Mouse (Mus musculus): ENCODE results near the gene Pla2g1b.

The Pla2g1b gene

DNA sequence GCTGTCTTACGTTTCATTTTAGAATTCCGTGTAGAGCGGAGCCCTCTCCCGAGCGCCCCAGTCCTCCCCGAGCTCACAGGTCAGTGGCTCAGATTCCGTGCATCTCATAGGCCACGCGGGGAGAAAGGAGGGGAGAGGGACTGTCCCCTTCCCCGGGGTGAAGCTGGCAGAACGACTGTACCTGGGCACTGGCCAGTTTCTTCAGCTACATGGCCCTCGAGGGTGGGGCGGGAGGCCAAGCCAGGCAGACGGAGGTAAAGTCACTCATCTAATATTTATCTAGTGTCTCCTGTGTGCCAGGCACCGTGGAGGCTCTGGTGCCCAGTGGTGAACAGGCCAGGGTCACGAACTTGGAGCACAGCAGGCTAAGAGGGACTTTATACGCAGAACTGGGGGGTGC, 19.0 kb upstream of the Pla2g1b start:
- peak; percentile 39 for DNase-seq

DNA sequence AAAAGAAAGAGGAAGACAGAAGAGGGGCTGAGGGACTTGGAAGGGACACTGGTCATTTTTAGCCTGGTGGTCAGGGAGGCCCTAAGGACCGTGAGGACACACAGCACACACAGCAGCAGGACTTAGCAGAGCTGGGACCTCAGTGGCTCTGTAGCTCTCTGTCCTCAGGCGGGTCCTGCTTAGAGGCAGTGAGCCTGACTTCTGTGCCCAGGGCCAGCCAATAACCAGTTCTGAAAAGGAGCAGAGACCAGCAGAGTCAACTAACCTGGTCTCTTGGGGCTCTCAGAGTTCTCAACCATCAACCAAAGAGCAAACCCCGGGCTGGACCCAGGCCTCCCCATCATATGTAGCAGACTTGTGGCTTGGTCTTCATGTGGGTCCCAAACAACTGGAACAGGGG, 16.8 kb upstream of the Pla2g1b start:
- DNase-seq: no peak

DNA sequence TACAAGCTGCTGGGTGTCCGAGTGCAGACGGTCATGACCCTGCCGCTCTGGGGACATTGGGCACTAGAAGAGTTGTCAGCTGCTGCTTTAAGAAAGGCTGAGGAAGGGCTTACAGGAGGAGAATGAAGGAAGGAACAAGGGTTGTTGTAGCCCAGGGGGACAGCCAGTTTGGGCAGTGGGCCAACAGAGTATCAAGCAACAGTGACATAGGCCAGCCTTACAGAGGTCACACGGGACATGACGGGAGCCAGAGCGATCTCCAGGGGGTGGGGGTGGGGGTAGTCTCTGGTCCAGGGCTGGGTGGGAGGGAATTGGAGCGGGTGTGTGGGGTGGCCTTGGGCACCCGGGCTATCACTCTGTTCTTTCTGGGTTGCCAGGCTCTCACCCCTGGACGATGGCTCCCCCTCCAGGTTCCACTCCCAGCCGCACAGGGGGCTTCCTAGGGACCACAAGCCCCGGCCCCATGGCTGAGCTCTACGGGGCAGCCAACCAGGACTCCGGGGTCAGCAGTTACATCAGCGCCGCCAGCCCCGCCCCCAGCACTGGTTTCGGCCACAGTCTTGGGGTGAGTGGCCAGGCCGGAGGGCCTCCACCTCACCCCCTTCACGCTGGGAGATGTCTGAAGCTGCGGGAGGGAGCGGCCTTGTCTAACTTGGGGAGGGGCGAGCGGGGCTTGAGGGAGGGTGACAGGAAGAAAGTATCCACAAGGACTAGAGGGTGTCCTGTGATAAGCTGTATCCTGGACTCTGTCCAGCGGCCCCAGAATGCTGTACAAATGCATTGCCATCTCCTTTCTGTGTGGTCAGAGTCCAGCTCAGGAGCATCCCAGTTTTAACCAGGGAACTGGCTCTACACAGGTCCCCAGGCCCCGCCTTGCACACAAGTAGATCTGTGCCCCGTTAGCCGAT, 15.4 kb upstream of the Pla2g1b start:
- DNase-seq: no peak

DNA sequence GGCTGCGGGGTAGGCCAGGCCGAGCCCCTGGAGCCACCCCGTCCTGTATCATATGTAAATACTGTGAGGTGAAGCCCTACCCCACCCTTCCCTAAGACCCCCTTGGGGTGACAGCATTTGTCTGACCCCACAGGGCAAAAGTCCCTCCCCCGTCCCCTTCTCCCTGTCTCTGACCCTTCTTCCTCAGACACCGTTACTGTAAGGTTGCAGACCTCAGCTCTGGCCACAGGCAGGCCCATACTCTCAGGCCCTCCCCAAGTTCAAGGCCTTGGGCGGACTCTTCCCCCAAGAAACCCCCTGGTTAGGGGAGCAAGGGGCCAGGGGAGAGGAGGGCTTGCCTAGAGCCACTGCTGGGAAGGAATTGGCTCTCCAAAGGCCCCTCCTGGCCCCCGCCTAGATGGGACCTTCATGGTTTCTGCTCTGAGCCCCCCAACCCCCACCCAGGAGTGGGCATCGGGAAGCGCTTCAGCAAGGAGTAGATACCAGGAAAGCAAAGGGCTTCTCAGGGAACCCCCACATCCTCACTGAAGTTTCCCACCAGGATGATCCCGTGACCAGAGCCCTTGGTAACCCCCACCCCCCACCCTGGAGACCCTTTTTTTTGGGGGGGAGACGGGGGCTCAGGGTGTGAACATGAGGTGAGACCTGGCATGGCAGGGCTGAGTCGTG, 11.5 kb upstream of the Pla2g1b start:
- no peak for DNase-seq

DNA sequence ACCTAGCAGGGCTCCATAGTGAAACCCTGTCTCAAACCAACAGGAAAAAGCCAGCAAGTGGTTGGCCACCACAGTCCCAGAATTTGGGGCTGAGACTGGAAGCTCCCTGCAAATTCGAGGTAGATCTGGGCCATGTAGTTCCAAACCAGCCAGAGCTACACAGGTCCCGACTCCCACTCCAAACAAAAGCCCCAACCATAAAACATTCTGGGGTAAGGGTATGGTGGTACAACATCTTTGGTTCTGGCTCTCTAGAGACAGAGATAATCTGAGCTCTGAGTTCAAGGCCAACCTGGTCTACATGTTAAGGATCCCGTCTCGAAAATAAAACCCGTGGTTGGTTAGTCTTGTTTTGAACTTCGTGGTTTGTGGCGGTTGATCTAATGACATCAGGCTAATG, 10.2 kb upstream of the Pla2g1b start:
- no peak for DNase-seq

DNA sequence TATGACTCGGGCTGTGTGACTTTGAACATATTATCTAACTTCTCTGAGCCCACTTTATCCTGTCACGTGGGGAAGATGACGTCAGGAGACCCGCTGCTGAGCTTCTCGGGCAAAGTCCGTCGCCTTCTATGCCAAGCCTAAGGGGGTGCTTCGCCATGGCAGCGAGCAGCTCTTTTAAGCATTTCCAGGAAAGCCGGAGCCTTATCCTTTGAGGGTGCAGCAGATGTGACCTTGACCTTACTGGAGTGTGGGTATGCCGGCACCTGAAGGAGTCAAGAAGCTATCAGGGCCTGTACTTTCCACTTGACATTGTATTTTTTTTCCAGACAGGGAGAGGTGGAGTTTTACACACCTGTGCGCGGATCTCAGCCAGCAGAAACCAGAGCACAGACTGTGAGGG, 7.1 kb upstream of the Pla2g1b start:
- no peak for DNase-seq

DNA sequence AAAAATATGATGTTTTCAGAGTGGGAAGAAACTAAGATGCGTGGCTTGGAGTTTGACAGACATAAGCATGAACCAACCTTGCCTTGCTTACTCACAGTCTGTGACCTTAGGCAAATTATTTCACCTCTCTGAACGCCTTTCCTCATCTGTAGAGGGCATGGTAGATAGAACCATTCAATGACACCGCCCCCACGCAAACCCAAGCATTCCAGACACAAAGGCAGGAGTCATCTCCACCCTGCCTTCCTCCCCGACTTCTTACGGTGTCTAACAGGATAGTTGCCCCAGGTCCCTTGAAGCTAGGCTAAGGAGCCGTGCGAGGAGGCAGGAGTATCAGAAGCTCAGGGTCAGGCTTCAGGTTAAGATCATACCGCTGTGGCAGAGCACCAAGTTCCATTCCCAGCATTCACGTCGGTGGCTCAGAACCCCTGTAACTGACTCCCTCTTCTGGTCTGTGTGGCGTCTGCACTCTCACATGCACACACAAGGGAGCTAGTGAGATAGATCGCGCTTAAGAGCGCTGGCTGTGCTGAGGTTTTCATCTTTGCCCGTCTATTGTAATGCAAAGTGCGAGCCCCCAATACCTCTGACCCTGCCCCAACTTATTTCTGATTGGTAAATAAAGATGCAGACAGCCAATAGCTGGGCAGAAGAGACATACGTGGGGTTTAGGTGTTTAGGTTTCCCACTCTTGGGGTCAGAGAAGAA, 1.5 kb upstream of the Pla2g1b start:
- DNase-seq: no peak

DNA sequence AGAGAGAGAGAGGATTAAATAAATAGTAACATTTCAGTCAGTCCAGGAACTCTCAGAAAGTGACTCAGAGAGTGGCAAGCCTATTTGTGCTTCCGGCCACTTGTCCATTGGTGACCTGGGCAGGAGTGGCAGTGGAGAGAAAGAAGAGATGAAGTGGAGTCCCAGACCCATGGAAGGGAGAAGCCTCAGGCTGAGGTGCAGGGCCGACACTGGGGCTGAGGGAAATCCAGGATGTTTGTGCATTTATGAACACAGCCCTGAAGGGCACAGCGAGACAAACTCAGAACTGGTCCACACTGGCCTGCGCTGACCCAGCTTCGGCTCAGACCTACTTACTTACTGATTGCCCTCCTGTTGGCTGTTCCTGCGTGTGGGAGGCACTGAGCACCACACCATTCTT, 3.7 kb downstream of the Pla2g1b start:
- DNase-seq: peak; percentile 49

DNA sequence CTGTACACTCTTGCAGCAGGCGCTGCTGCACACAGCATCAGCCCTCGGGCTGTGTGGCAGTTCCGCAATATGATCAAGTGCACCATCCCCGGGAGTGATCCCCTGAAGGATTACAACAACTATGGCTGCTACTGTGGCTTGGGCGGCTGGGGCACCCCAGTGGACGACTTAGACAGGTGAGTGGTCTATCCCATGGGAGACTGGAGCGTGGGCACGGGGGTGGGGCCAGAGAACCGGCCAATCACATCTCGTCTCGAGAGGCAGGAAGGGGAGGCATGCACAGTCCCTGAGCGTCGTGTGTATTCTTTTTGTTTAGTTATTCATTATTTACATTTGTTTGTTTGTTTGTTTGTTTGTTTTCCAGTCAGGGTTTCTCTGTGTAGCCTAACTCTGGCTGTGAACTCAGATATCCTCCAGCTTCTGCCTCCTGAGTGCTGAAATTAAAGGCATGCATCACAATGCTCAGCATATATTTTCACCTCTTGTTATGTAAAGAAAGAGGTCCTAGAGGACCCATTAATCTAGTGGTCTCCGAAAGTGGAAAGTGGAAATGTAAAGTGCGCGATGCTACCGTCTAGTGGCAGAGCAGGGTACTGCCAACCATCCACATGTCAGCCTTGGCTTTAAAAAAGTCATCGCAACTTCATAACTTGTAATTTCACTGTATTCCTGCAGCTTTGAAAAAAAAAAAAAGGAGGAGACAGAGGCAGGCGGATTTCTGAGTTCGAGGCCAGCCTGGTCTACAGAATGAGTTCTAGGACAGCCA, 4.9 kb downstream of the Pla2g1b start:
- peak; percentile 68 for DNase-seq

DNA sequence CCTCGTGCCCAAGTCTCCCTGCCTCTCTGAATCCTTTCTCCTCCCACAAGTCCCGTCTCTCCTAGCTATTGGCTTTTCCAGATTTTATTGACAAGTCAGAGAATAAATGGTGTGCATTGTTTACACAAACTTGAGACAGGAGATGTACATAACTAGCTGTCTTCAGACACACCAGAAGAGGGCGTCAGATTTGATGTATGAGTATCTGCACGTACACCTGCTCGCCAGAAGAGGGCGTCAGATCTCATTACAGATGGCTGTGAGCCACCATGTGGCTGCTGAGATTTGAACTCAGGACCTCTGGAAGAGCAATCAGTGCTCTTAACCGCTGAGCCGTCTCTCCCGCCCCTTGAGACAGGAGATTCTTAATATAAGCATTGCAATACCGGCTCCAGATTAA, 7.1 kb downstream of the Pla2g1b start:
- DNase-seq: no peak

DNA sequence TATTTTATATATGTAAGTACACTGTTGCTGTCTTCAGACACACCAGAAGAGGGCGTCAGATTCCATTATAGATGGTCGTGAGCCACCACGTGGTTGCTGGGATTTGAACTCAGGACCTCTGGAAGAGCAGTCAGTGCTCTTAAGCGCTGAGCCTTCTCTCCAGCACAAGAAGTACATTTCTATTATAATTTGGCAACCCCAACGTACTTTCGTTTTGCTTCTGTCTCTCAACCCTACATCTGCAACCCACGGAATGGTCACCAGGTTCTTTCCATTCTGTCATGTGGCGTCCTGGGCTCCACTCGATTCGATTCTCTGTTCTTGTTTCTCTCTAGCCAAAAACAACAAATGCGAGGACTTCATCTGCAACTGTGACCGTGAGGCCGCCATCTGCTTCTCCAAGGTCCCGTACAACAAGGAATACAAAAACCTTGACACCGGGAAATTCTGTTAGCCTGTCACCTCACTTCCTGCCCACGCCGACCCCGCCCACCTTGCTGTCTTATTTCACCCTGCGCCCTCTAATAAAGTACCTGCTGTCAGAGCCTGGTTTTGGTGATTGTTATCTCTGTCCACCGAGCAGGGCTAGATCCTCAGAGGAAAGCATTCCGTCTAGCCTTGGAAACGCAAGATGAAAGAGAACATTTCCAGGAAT, 8.2 kb downstream of the Pla2g1b start:
- DNase-seq: no peak

DNA sequence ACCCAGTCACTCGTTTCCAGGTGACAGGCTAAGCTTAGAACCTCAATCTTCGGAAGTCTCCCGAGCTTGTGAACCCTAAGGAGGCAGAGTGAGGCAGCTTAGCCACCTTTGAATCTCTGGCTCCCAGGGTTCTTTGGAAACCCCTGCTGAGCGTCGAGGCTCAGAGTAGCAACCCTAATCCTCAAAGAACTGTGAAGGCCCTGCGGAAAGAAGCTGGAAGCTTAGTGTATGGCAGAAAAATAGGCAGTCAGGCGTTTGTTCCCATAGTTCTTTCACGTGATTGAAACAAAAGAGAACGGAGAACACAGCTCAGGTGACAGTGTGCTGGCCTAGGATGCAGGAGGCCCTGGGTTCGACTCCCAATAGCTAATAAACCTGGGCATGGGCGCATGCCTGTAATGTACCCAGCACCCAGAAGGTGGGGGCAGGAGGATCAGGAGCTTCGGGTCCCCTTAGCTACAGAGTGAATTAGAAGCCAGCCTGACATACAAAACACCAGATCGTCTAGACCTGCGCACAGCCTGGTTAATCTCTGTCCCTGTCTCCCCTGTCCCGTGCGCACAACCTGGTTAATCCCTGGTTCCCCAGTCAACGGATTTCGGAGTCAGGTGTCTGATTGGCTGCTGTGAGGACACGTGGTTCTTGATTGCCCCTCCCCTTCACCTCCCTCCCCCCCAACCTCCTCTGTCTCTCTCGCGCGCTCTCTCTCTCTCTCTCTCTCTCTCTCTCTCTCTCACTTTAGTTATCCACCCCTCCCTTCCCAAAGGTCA, 9.5 kb downstream of the Pla2g1b start:
- peak; percentile 26 for DNase-seq

DNA sequence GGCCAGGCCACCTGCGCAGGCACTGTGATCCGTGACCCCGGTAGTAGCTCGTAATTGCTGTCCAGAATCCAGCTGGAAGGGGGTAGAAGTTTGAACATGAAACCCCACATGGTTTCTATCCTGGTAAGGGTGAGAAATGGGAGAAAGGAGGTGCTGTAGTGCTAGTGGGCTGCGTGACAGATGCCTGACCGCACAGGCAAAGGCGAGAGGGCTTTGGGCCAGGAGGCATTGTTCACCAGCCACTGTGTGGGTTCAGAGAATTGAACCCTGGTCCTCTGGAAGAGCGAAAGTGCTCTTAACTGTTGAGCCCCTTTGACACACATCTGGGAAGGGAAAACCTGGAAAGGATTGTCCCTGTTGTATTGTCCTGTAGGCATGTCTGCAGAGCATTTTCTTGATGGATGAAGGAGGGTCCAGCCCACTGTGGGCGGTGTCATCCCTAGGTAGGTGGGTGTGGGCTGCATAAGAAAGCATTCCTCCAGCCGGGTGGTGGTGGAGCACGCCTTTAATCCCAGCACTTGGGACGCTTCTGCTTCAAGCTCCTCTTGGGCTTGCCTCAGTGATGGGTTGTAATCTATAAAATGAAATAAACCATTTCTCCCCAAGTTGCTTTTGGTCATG, 10.2 kb downstream of the Pla2g1b start:
- DNase-seq: no peak

DNA sequence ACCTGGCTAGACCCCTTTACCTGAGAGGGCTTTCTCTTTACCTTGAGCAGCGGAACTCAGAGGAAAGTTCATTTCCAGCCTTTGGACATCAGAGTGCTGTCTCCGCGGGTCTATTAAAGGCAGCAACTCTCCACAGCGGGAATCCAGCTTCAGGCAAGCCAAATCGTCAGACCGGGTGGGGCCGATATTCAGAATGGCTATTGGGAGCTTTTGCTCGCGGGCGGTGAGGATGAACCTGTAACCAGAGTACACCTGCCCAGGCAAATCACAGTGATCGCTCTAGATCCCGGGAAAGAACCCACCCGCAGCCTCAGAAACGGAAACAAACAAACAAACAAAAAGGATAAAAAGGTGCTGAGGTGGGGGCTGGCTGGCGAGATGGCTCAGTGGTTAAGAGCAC, 13.5 kb downstream of the Pla2g1b start:
- DNase-seq: no peak

DNA sequence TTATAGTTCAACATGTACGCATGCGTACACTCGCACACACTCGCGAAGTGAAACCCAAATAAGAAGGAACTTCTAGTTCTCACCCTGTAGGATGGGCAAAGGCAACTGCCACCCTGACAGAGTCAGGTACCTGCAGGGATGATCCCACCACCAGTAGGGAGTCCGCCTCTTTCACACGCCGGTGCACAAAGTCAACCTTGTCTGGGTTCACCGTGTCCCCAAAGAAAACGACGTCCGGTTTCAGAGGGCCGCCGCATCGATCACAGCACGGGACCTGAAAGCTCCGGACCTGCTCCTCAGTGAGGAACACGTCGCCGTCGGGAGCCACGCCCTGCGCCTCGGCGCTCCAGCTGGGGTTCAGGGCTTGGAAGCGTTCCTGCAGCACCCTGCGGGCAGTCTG, 14.0 kb downstream of the Pla2g1b start:
- peak; percentile 35 for DNase-seq

DNA sequence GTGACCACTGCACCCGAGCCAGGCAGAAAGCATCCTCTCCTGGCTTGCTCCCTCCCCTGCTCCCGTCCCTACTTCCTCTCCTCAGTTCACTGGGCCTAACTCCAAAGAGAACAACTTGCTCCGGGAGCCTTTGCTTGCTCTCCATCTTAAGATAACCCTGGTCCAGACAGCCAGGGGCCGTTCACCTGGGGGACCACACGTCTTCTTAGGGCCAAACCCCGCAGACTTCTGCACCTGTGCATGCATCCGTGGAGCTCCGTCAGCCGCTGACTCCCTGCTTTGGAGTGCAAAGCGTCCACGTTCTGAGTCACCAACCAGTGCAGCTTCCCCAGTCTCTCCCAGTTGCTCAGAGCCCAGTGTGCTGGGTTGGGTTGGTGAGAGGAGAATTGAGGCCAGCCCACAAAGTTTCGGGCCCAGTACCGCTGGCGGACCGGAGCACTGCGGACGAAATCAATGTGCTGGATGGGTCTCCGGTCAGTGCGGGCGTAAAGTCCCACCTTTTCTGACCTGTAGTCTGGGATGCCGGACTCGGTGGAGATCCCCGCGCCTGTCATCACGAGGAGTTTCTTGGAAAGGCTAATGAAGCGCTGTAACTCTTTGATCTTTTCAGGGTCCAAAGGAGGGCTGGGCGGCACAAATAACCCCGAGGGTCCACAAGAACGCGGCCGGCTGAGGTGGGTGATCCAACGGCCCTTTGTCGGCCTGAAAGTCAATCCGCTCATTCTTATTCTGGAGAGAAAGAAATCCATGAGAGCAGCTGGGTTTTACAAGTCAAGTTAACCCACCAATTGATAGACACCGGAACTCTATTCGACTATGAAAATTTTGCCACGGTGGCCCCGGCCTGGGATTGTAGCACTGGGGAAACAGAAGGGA, 16.6 kb downstream of the Pla2g1b start:
- DNase-seq: no peak

DNA sequence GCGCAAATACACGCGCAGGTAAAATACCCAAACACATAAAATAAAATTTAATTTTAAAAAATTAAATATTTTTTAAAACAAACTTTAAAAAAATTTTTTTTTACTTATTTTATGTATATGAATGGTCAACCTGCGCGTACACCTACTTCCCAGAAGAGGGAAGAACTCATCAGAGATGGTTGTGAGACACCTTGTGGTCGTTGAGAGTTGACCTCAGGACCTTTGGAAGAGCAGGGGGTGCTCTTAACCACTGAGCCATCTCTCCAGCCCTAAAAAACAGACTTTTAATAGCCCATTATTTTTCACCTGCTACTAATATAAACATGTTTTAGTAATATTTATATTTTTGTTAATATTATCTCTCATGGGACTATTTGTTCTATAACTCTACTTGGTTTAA, 17.3 kb downstream of the Pla2g1b start:
- no peak for DNase-seq

DNA sequence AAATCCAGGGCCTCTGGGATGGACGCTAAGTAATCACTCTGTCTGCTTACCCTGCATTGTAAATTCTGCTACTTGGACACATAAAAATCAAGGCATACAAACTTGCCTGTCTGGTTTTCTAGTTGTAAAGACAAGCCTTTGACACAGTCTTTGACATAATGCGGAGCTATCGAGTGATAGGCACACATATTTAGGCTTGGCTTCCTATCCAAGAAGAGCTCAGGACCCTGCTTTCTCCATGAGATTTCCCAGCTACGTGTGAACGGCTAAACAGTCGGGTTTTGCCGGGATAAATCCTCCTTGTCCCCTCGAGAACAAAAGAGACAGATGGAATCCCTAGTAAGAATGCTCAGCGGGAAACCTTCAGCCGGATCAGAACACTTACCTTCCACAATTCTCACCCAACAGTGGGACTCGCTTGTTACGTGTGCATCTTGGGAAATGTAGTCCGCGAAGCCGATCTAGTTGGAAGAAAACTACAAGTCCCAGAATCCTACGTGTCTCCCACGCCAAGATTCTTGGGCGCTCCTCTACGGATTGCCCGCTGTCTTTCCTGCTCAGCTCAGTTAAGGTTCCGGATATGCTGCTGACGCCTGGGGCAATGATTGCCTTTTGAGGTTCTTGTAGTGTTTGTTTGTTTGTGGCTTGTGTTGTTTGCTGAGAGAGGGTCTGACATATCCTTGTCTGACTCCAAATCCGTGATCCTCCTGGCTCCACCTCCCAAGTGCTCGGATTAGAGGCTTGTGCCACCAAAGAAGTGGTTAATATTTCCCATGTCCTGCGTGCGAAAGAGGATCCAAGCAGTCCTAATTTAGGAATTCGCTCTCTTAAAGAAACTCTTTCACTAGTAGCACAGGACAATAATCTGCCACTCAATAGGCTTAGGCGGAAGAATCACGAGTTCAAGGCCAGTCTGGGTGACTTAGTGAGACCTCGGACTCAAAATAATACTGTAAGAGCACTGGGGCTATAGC, 18.2 kb downstream of the Pla2g1b start, which contains the start of gene Sirt4:
Gene Sirt4 (minus strand): TSS at position 779 of the 974 bp plus-strand sequence.
- DNase-seq: peak; percentile 80

DNA sequence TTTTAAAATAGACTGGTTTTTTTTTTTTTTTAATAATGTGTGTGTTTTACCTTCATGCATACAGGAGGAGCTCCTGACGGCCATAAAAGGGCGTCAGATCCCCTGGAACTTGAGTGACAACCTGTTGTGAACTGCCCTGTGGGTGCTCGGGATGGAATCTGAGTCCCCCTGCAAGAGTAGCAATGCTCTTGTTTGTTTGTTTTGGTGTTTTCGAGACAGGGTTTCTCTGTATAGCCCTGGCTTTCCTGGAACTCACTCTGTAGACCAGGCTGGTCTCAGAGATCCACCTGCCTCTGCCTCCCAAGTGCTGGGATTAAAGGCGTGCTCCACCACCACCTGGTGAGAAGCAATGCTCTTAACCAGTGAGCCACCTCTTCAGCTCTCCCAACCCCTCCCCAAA, 18.9 kb downstream of the Pla2g1b start:
- DNase-seq: no peak

Measured in lung, postnatal 14 days (tissue).